Mouse (Mus musculus) frontal cortex, postnatal 36 days (tissue): ENCODE results near the gene Ubr3.

Experiments
- DNase-seq, 2 experiments: peaks; one replicate each; pipeline ENCODE4 v3.0.0; 2022; ENCODE audit warnings: low spot score in 2 of 2

The Ubr3 gene

GRCm38 (mm10) chr2:69897039-69897617 is at the start of gene Ubr3:
TSS of gene Ubr3 (plus strand) at chr2:69897246.
- peak; percentile 95 for DNase-seq

DNA sequence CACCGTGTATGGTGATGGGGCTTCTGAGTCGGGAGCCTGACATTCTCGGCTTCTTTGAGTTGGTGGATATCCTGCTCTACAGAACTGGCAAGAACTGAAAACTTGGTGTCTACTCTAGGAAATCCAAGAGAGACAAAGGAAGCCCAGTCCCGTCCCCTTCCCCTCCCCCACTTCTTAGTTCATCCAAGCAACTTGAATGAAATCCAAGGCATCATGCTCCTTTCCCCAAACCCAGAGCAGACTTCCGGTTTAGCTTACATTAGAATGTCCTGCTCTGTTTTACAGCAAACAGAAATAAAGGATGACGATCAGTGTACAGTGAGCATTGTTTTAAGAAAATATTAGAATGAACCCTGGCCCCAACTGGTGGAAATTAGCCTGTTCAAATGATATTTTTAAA is 47.8 kb upstream of the Ubr3 start:
- no peak for DNase-seq

- no peak for DNase-seq
Observed at GRCm38 (mm10) chr2:69851427-69852058, 45.5 kb upstream of the Ubr3 start.

- no peak for DNase-seq
Observed at GRCm38 (mm10) chr2:69856392-69856791, 40.7 kb upstream of the Ubr3 start.

GRCm38 (mm10) chr2:69857882-69858281 is 39.2 kb upstream of the Ubr3 start:
- no peak for DNase-seq

- peak; percentile 18 to 22 for DNase-seq
Observed at GRCm38 (mm10) chr2:69860972-69861452, 36.0 kb upstream of the Ubr3 start.

DNA sequence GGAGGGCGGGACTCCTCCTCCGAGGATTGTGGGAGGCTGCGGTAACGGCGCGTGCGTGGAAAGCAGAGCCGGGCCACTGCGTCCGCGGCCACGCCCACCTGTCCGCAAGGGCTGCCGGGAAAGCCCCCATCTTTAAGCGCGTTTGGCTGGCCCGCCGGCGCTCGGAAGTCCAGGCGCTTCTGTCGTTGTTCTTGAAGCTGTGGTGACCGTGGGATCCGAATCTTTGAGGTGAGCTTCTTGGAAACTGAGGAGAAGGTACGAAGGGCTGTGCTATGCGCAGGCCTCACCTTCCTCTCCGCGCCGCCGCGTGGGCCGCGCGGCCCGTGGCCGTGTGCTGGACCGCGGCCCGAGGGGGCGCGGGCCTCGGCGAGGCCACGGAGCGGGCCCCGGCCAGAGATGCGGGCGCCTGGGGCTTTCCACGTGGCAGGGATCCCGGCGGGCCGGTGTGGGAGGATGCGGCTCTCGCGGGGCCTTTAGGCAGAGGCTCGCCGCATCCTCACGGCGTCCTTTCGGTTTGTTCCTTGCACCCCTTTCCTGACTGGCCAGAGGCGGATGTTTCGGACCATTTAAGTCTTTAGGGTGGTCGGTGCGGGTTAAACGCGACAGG is 35.5 kb upstream of the Ubr3 start, which contains the start of gene Ssb:
Ssb (plus strand) TSS at position 78 of the 607 bp plus-strand sequence.
- peak; percentile 90 to 93 for DNase-seq

DNA sequence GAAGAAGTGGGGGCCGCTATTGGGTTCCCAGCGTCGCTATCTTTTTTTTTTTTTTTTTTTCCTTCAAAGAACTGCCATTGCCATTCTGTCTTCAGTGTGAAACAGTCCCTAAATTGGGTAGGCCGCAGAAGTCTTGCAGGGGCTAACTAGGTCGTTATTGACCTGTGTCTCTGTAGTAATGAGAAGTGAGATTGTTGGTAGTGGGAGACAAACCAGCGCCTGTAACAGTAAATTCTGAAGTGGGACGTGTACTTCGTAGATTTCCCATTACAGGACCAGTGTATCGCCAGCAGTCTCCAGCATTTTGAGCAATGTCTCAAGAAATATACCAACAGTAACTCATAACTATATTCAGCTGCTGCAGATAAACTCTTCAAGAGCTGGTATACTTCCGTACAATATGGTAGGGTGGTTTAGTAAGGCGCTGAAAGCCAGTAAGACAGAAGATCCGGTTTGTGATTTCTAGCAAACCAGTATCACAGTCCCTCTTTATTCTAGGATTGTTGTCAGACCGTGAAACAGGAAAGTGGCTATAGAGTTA is 34.9 kb upstream of the Ubr3 start:
- no peak for DNase-seq

DNA sequence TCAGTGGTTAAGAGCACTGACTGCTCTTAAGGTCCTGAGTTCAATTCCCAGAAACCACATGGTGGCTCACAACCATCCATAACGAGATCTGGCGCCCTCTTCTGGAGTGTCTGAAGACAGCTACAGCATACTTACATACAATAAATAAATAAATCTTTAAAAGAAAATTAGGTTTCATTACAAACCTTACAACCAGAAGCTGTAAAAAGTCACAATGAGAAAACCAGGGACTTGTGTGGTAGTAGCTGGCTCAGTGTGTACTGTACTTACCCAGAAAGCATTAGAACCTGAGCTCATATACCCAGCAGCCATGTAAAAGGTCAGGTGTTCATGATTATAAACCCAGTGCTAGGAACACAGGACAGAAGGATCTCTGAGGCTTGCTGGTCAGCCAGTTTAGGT is 13.1 kb upstream of the Ubr3 start:
- DNase-seq, result no peak

DNA sequence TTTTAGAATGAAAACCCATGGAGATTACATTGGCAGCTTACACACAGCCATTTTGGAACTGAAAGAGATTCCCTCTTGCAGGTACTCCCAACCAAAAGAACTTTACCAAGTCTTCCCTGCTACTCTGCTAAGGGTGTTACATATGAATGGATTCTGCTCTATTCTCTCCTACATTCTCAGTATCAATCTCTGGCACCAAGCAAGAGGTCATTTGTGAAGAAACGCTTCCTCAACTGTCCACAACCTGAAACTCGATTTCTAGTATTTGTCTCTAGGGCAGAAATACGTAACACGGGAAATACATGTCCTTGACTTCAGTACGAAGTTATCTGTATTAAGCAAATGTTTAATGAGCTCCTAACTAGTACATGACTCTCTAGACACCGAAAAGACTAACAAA is 12.5 kb upstream of the Ubr3 start:
- DNase-seq, result no peak

DNA sequence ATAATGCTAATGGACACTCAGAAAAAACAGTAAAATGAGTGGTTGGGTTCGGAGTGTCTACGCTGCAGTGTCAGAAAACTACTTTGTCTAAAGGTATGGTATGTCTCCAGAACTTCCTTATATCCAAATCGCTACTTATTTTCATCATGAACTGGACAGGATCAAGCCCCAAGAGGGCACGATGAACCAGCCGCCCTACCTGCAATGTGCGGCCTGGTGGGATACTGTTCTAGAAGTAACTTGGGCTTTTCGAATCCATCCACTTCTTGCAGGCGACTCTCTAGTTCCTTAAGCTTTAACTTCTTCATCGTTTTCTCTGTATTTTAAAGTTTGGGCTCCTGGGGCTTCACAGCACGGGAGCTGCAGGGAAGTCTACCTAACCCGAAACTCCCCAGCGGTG is 12.0 kb upstream of the Ubr3 start:
- no peak for DNase-seq

GRCm38 (mm10) chr2:69885451-69886305 is 11.4 kb upstream of the Ubr3 start, which contains the start of gene Mettl5:
TSS of gene Mettl5 (minus strand) at chr2:69885615.
- DNase-seq, result peak; percentile 86 to 91

DNA sequence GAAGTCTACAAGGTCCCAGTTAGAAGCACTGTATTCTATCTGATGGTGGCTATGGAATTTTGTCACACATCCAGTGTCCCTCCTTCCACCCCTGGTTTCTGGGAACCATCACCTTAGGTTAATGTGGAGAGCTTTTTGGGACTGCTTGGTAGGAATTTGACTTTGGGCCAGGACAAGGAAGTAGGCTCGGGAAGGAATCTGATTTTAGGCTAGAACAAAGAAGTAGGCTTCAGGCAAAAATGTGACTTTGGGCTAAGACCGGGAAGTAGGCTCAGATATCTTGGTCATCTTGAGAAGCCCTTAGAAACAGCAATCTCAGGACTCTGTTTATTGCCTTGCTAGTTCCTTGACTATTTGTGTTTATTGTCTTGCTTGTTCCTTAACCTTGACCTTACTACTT is 8.1 kb upstream of the Ubr3 start:
- DNase-seq, result no peak

DNA sequence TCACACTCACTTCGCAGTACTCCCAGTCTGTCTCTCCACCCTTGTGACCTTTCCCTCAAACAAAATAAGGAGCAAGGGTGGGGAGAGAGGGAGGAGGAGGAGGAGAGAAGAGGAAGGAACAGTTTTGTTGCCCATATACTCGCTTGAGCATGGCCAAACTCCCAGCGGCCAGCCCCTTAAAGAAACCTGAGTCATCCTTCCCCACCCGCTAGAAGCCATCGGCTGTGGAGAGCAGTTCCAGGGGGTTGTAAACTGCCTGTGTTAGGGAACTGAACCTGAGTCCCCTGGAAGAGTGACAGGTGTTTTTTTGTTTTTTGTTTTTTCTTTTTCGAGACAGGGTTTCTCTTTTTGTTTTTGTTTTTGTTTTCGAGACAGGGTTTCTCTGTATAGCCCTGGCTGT is 6.2 kb upstream of the Ubr3 start:
- no peak for DNase-seq

GRCm38 (mm10) chr2:69893145-69893544 is 3.9 kb upstream of the Ubr3 start:
- DNase-seq, result no peak

- no peak for DNase-seq
Observed at GRCm38 (mm10) chr2:69893891-69894290, 3.2 kb upstream of the Ubr3 start.

- DNase-seq, result no peak
Observed at GRCm38 (mm10) chr2:69895502-69896223, 1.4 kb upstream of the Ubr3 start.

- no peak for DNase-seq
Observed at GRCm38 (mm10) chr2:69896224-69896581, 843 bp upstream of the Ubr3 start.

DNA sequence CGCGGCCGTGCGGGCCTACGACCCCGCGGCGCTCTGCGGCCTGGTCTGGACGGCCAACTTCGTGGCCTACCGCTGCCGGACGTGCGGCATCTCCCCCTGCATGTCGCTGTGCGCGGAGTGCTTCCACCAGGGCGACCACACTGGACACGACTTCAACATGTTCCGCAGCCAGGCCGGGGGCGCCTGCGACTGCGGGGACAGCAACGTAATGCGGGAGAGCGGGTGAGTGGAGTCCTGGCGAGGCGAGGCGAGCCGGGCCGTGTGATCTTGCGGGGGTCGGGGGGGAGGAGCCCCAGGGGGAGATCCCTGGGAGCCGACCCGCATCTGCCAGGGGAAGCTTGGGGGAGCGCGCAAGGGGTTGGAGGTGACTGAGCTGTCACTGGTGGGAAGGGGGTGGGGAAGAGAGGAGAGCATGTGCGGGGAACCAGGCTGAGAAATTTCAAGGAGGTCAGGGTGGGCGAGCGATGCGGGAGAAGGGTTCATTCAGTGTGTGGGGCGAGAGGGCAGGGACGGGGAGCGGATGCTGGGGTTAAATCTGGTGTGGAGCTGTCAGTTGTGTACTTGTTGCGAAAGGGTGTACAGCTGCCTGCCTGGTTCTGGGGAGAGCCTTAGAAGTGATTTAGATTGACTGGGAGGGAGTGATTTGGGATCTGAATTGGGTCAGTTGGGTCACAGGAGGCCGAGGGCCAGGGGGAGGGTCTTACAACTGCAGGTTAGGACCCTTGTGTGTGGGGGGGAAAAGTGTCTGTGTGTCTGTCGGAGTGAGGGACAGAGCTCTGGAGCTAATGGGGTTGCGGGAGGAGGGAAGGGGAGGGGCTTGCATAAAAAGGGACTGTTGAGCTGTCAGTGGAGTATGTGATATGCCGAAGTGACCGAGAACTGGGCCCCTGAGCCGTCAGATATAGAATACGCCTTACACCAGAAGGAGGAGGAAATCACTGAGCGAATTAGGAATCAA is 851 bp downstream of the Ubr3 start:
- DNase-seq, result peak; percentile 48 to 53

DNA sequence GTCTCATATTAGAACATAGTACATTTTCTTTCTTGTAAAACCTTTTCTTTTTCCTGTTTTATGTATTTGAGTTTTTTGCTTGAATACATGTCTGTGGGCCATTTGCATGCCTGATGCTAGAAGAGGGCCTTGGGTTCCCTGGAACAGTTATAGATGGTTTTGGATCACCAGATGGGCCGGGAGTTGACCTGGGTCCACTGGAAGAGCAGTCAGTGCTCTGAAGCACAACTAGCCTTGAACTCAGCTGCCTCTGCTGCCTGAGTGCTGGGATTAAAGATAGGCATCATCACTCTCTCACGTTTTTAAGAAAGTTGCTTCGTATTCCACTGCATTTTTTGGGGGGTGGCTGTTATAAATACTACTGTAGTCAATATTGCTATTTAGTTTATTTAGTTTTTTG is 6.5 kb downstream of the Ubr3 start:
- no peak for DNase-seq
